In the genomic region with DNA sequence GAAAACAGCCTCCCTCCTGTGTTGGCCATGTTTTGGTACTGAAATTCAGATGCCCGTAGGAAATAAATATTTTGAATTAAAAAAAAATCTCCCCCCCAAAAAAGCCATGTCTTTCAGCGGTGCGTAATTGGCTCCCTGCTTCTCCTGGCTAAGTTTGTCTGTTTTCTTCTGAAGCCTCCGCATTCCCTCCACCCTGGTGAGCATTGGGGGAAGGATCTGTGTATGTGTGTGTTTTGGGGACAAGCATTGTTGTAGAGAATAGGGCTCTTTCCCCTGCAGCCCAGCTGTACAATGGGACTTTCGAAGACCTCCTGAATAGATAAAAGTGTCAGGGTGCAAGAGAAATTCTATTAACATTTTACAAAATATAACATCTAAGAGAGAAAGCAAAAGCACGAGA, we compare ENCODE assay signal across 10 mouse cellular contexts.
DNase-seq lines count a peak whose midpoint lies in the region; ATAC-seq and TF ChIP-seq lines count a peak whose summit lies in the region.
"Had no signal": no experiment of that assay in that cellular context is flagged by ENCODE, and none has a peak within 500 bp of the region (broad histone marks: within the 10 kb centered on the region; RNA-seq: fewer than 3 reads in every experiment).

No protein-coding gene starts in this region.

- 77% methylated on average over 6 of the region's 6 CpGs for WGBS in intestine, embryonic 15.5 days
- 63% methylated on average over 6 of the region's 6 CpGs for WGBS in intestine, embryonic 16.5 days
- WGBS in embryonic facial prominence, embryonic 12.5 days: 72% methylated on average over 6 of the region's 6 CpGs
- WGBS in hindbrain, embryonic 10.5 days: 25% methylated on average over 6 of the region's 6 CpGs
- WGBS in midbrain, postnatal 0 days: 10% methylated on average over 6 of the region's 6 CpGs
- 88% methylated on average over 6 of the region's 6 CpGs for whole genome bisulfite sequencing in heart, adult 2 months

- intact Hi-C loops in heart, adult 2 months (cut with DNase I): no loop called here

- no peak overlapping the region for H3K4me3 ChIP-seq in intestine, embryonic 15.5 days (replicated peaks)
- no peak overlapping the region for H3K4me3 ChIP-seq in intestine, embryonic 16.5 days (ENCODE audit: low read length)
- H3K4me3 ChIP-seq in embryonic facial prominence, embryonic 12.5 days: no peak overlapping the region
- peak overlapping the region; percentile 30 for H3K4me3 ChIP-seq in hindbrain, embryonic 10.5 days
- no peak overlapping the region for H3K4me3 ChIP-seq in midbrain, postnatal 0 days (ENCODE audit: low read depth, low read length)
- H3K4me3 ChIP-seq in heart, adult 2 months: no peak overlapping the region

- H3K9ac ChIP-seq in intestine, embryonic 15.5 days: no peak overlapping the region
- no peak overlapping the region for H3K9ac ChIP-seq in intestine, embryonic 16.5 days (ENCODE audit: low read depth, low read length)
- no peak overlapping the region for H3K9ac ChIP-seq in embryonic facial prominence, embryonic 12.5 days
- H3K9ac ChIP-seq in midbrain, postnatal 0 days (replicated peaks; ENCODE audit: low read length, poor library complexity, severe bottlenecking): 0 out of 2 replicates have a peak overlapping the region, but pooled peaks have one; percentile 14
- no peak overlapping the region for H3K9ac ChIP-seq in heart, adult 2 months (ENCODE audit: low read depth, low read length)

- H3K36me3 ChIP-seq in intestine, embryonic 15.5 days: no peaks in the 10 kb centered on the region
- no peaks in the 10 kb centered on the region; the same call in 1 of the 2 replicates for H3K36me3 ChIP-seq in intestine, embryonic 16.5 days (ENCODE audit: control insufficient read depth, insufficient read depth, low read length)
- no peaks in the 10 kb centered on the region; the same call in 1 of the 2 replicates for H3K36me3 ChIP-seq in embryonic facial prominence, embryonic 12.5 days
- peaks cover 35% of the 10 kb centered on the region for H3K36me3 ChIP-seq in hindbrain, embryonic 10.5 days
- no peaks in the 10 kb centered on the region for H3K36me3 ChIP-seq in midbrain, postnatal 0 days (ENCODE audit: insufficient read depth, low read length)
- H3K36me3 ChIP-seq in heart, adult 2 months (ENCODE audit: control insufficient read depth, insufficient read depth, low read length): peaks cover 3% of the 10 kb centered on the region

- H3K4me2 ChIP-seq in intestine, embryonic 15.5 days (replicated peaks): no peak overlapping the region
- no peak overlapping the region for H3K4me2 ChIP-seq in intestine, embryonic 16.5 days (ENCODE audit: low read depth, low read length)
- no peak overlapping the region for H3K4me2 ChIP-seq in embryonic facial prominence, embryonic 12.5 days (replicated peaks)
- 0 out of 2 replicates have a peak overlapping the region, but pooled peaks have one; percentile 4 for H3K4me2 ChIP-seq in midbrain, postnatal 0 days (ENCODE audit: low read depth, low read length, poor library complexity, severe bottlenecking)

- H3K9me3 ChIP-seq in intestine, embryonic 15.5 days: no peaks in the 10 kb centered on the region
- no peaks in the 10 kb centered on the region for H3K9me3 ChIP-seq in intestine, embryonic 16.5 days (ENCODE audit: control insufficient read depth, low read length)
- no peaks in the 10 kb centered on the region for H3K9me3 ChIP-seq in embryonic facial prominence, embryonic 12.5 days
- H3K9me3 ChIP-seq in hindbrain, embryonic 10.5 days: no peaks in the 10 kb centered on the region
- no peaks in the 10 kb centered on the region for H3K9me3 ChIP-seq in midbrain, postnatal 0 days (ENCODE audit: low read length)

- peak overlapping the region; percentile 80; the same call in 1 of the 2 replicates for H3K27ac ChIP-seq in intestine, embryonic 15.5 days
- no peak overlapping the region for H3K27ac ChIP-seq in intestine, embryonic 16.5 days (ENCODE audit: low read length)
- H3K27ac ChIP-seq in embryonic facial prominence, embryonic 12.5 days: peak overlapping the region; percentile 73
- peak overlapping the region; percentile 94 for H3K27ac ChIP-seq in hindbrain, embryonic 10.5 days
- H3K27ac ChIP-seq in midbrain, postnatal 0 days (ENCODE audit: low read depth, low read length): peak overlapping the region; percentile 68
- no peak overlapping the region for H3K27ac ChIP-seq in heart, adult 2 months

- peaks cover 28% of the 10 kb centered on the region for H3K4me1 ChIP-seq in intestine, embryonic 15.5 days (replicated peaks)
- H3K4me1 ChIP-seq in intestine, embryonic 16.5 days (ENCODE audit: control insufficient read depth, insufficient read depth, low read length): peaks cover 39% of the 10 kb centered on the region
- peaks cover 50% of the 10 kb centered on the region for H3K4me1 ChIP-seq in embryonic facial prominence, embryonic 12.5 days
- H3K4me1 ChIP-seq in hindbrain, embryonic 10.5 days (replicated peaks): peaks cover 91% of the 10 kb centered on the region
- peaks cover 34% of the 10 kb centered on the region for H3K4me1 ChIP-seq in midbrain, postnatal 0 days (ENCODE audit: insufficient read depth, low read length)
- peaks cover 14% of the 10 kb centered on the region for H3K4me1 ChIP-seq in heart, adult 2 months (ENCODE audit: control insufficient read depth, insufficient read depth, low read length)

- H3K79me2 ChIP-seq in heart, adult 2 months (replicated peaks; ENCODE audit: control insufficient read depth, insufficient read depth, low read length): no peaks in the 10 kb centered on the region; the same call in 1 of the 2 replicates

- TF ChIP-seq EP300 in heart, adult 2 months (IDR thresholded peaks at IDR 0.05; ENCODE audit: insufficient read depth, low read depth, low read length): no peak

- no peak for ATAC-seq in intestine, embryonic 15.5 days
- no peak for ATAC-seq in intestine, embryonic 16.5 days
- ATAC-seq in embryonic facial prominence, embryonic 12.5 days (ENCODE audit: insufficient number of reproducible peaks, insufficient read depth, low FRiP score, low TSS enrichment): no peak
- ATAC-seq in midbrain, postnatal 0 days (ENCODE audit: low FRiP score): no peak
- no peak for ATAC-seq in inflammation-experienced regulatory T-cells, adult 6 months
- ATAC-seq: CD4-positive, CD25-positive, alpha-beta regulatory T cell, adult 4 months had no signal

- no peak for TF ChIP-seq POLR2A in heart, adult 2 months (IDR thresholded peaks at IDR 0.05; ENCODE audit: insufficient read depth, low read depth, low read length)

- DNase-seq in hindbrain, embryonic 10.5 days (ENCODE audit: low spot score): no peak
- DNase-seq in midbrain, postnatal 0 days (ENCODE audit: low spot score): no peak
- no peak for DNase-seq in left cerebral cortex, adult 11 months (ENCODE audit: low spot score)
- no peak for DNase-seq in heart, adult 2 months
- DNase-seq: heart, postnatal 36 days had no signal

- no peaks in the 10 kb centered on the region for H3K27me3 ChIP-seq in intestine, embryonic 15.5 days (replicated peaks)
- no peaks in the 10 kb centered on the region for H3K27me3 ChIP-seq in intestine, embryonic 16.5 days (replicated peaks; ENCODE audit: control insufficient read depth, insufficient read depth, low read length)
- H3K27me3 ChIP-seq in embryonic facial prominence, embryonic 12.5 days: no peaks in the 10 kb centered on the region
- H3K27me3 ChIP-seq in hindbrain, embryonic 10.5 days (ENCODE audit: insufficient read depth, poor library complexity, severe bottlenecking): no peaks in the 10 kb centered on the region
- no peaks in the 10 kb centered on the region for H3K27me3 ChIP-seq in midbrain, postnatal 0 days (ENCODE audit: insufficient read depth, low read length)
- H3K27me3 ChIP-seq in heart, adult 2 months (ENCODE audit: control insufficient read depth, insufficient read depth, low read length): no peaks in the 10 kb centered on the region

- TF ChIP-seq CTCF in midbrain, postnatal 0 days (IDR thresholded peaks at IDR 0.05): no peak
- TF ChIP-seq CTCF in heart, adult 2 months (IDR thresholded peaks at IDR 0.05): no peak

Comparison
In these comparisons a context has a peak if more than half of its experiments do, and no peak if none do; other contexts are left out.
1. H3K27ac ChIP-seq: peak in intestine, embryonic 15.5 days (single experiment), embryonic facial prominence, embryonic 12.5 days (single experiment), hindbrain, embryonic 10.5 days (single experiment) and midbrain, postnatal 0 days (single experiment); none in intestine, embryonic 16.5 days (single experiment) and heart, adult 2 months (single experiment).